Mouse (Mus musculus): ENCODE results near the gene Ctsz. TPM values are rescaled to one million over a fixed set of nuclear protein-coding genes. Genes with fewer than 3 reads are reported as not detected.
A peak's percentile ranks its signal among the peaks of the same experiment; 100 is the strongest.

Gene Ctsz
- polyA plus RNA-seq, 2 experiments, result 71.0 to 96.9 TPM

GRCm38 (mm10) chr2:174472818-174473549 is 34.1 kb upstream of the Ctsz start, which contains the start of gene Prelid3b:
TSS of gene Prelid3b (minus strand) at chr2:174473081.
- H3K27me3 ChIP-seq (ENCODE audit: control insufficient read depth, insufficient read depth, low read length), result no peaks in the 10 kb centered on the region
- DNase-seq (ENCODE audit: low read depth in 3 of 3, low spot score in 3 of 3) (peak; percentile 99 to 100 (median 99)), ATAC-seq (ENCODE audit: insufficient read depth) (peak; percentile 95)
- peaks cover 27 to 33% of the 10 kb centered on the region in 2 experiments for H3K4me1 ChIP-seq (replicated peaks; ENCODE audit: control insufficient read depth in 2 of 2, insufficient read depth in 2 of 2, low read length in 1 of 2)
- WGBS (ENCODE audit: insufficient replicate concordance), result under 1% methylated on average over 53 of the region's 53 CpGs
- no peaks in the 10 kb centered on the region for H3K9me3 ChIP-seq (ENCODE audit: control insufficient read depth, low read length)
- peak within 1 kb of the TSS; percentile 77 to 94 for H3K4me3 ChIP-seq (ENCODE audit: insufficient read depth in 1 of 2, low read depth in 2 of 2, low read length in 2 of 2)
- peak within 1 kb of the TSS; percentile 79 for H3K27ac ChIP-seq
- peaks cover 17% of the 10 kb centered on the region for H3K36me3 ChIP-seq (replicated peaks; ENCODE audit: control insufficient read depth, insufficient read depth, low read depth)
- TF ChIP-seq EP300 (IDR thresholded peaks at IDR 0.05; ENCODE audit: low read depth) (no peak), CTCF (IDR thresholded peaks at IDR 0.05; ENCODE audit: low read depth) (peak; percentile 27)
- peak within 1 kb of the TSS; percentile 98 for H3K4me2 ChIP-seq (ENCODE audit: low read depth)
- peak within 1 kb of the TSS; percentile 93 for H3K9ac ChIP-seq (replicated peaks)

- Histone ChIP-seq H3K9me3 (ENCODE audit: control insufficient read depth, low read length) (no peaks in the 10 kb centered on the region), H3K36me3 (replicated peaks; ENCODE audit: control insufficient read depth, insufficient read depth, low read depth) (peaks cover 20% of the 10 kb centered on the region), H3K4me2 (ENCODE audit: low read depth) (peak overlapping the region; percentile 98), H3K27me3 (ENCODE audit: control insufficient read depth, insufficient read depth, low read length) (no peaks in the 10 kb centered on the region), H3K9ac (replicated peaks) (peak overlapping the region; percentile 93), H3K27ac (peak overlapping the region; percentile 75), H3K4me3 (ENCODE audit: insufficient read depth in 1 of 2, low read depth in 2 of 2, low read length in 2 of 2) (peak overlapping the region; percentile 77 to 94), H3K4me1 (replicated peaks; ENCODE audit: control insufficient read depth in 2 of 2, insufficient read depth in 2 of 2, low read length in 1 of 2) (peaks cover 27 to 33% of the 10 kb centered on the region in 2 experiments)
- WGBS (ENCODE audit: insufficient replicate concordance), result 4% methylated on average over 30 of the region's 30 CpGs
- no peak for DNase-seq (ENCODE audit: low read depth in 3 of 3, low spot score in 3 of 3)
- ATAC-seq (ENCODE audit: insufficient read depth), result peak; percentile 36
- TF ChIP-seq CTCF (IDR thresholded peaks at IDR 0.05; ENCODE audit: low read depth) (no peak), EP300 (IDR thresholded peaks at IDR 0.05; ENCODE audit: low read depth) (no peak)
These were observed 33.6 kb upstream of the Ctsz start for GRCm38 (mm10) chr2:174472407-174472806.

- H3K9me3 ChIP-seq (ENCODE audit: control insufficient read depth, low read length), result no peaks in the 10 kb centered on the region
- ATAC-seq (ENCODE audit: insufficient read depth) (no peak), DNase-seq (ENCODE audit: low read depth in 3 of 3, low spot score in 3 of 3) (no peak)
- TF ChIP-seq CTCF (IDR thresholded peaks at IDR 0.05; ENCODE audit: low read depth) (no peak), EP300 (IDR thresholded peaks at IDR 0.05; ENCODE audit: low read depth) (no peak)
- H3K36me3 ChIP-seq (replicated peaks; ENCODE audit: control insufficient read depth, insufficient read depth, low read depth), result peaks cover 33% of the 10 kb centered on the region
- H3K4me2 ChIP-seq (ENCODE audit: low read depth), result peak overlapping the region; percentile 98
- H3K27me3 ChIP-seq (ENCODE audit: control insufficient read depth, insufficient read depth, low read length), result no peaks in the 10 kb centered on the region
- 75% methylated on average over 7 of the region's 7 CpGs for WGBS (ENCODE audit: insufficient replicate concordance)
- peak overlapping the region; percentile 93 for H3K9ac ChIP-seq (replicated peaks)
- peak overlapping the region in 1 of 2 experiments; percentile 1; a peak in 1 of 4 replicates for H3K4me3 ChIP-seq (ENCODE audit: insufficient read depth in 1 of 2, low read depth in 2 of 2, low read length in 2 of 2)
- no peak overlapping the region; the same call in 1 of the 2 replicates for H3K27ac ChIP-seq
- peaks cover 27 to 33% of the 10 kb centered on the region in 2 experiments for H3K4me1 ChIP-seq (replicated peaks; ENCODE audit: control insufficient read depth in 2 of 2, insufficient read depth in 2 of 2, low read length in 1 of 2)
These were observed 32.1 kb upstream of the Ctsz start for GRCm38 (mm10) chr2:174470786-174471405.

- Histone ChIP-seq H3K9me3 (ENCODE audit: control insufficient read depth, low read length) (no peaks in the 10 kb centered on the region), H3K9ac (replicated peaks) (no peak overlapping the region), H3K4me3 (ENCODE audit: insufficient read depth in 1 of 2, low read depth in 2 of 2, low read length in 2 of 2) (no peak overlapping the region), H3K27ac (no peak overlapping the region), H3K27me3 (ENCODE audit: control insufficient read depth, insufficient read depth, low read length) (no peaks in the 10 kb centered on the region), H3K4me2 (ENCODE audit: low read depth) (peak overlapping the region; percentile 98), H3K36me3 (replicated peaks; ENCODE audit: control insufficient read depth, insufficient read depth, low read depth) (peaks cover 39% of the 10 kb centered on the region), H3K4me1 (replicated peaks; ENCODE audit: control insufficient read depth in 2 of 2, insufficient read depth in 2 of 2, low read length in 1 of 2) (peaks cover 27 to 33% of the 10 kb centered on the region in 2 experiments)
- TF ChIP-seq CTCF (IDR thresholded peaks at IDR 0.05; ENCODE audit: low read depth) (no peak), EP300 (IDR thresholded peaks at IDR 0.05; ENCODE audit: low read depth) (peak; percentile 53)
- no peak; the same call in 1 of the 2 replicates for ATAC-seq (ENCODE audit: insufficient read depth)
- WGBS (ENCODE audit: insufficient replicate concordance), result 17% methylated on average over 4 of the region's 4 CpGs
- peak; percentile 56 to 73 (median 60) for DNase-seq (ENCODE audit: low read depth in 3 of 3, low spot score in 3 of 3)
These were observed 31.5 kb upstream of the Ctsz start for GRCm38 (mm10) chr2:174470333-174470732.
